Mouse (Mus musculus): ENCODE measurements around the gene Slc1a6. TPM values are rescaled to one million over a fixed set of nuclear protein-coding genes. Genes with fewer than 3 reads are reported as not detected.
"Not testable (repeated sequence)": the region's sequence is repeated elsewhere in the genome, so short reads cannot be mapped to it uniquely, and the experiment has no call there.

The Slc1a6 gene
- not detected in 2 replicates for total RNA-seq (2017)

DNA sequence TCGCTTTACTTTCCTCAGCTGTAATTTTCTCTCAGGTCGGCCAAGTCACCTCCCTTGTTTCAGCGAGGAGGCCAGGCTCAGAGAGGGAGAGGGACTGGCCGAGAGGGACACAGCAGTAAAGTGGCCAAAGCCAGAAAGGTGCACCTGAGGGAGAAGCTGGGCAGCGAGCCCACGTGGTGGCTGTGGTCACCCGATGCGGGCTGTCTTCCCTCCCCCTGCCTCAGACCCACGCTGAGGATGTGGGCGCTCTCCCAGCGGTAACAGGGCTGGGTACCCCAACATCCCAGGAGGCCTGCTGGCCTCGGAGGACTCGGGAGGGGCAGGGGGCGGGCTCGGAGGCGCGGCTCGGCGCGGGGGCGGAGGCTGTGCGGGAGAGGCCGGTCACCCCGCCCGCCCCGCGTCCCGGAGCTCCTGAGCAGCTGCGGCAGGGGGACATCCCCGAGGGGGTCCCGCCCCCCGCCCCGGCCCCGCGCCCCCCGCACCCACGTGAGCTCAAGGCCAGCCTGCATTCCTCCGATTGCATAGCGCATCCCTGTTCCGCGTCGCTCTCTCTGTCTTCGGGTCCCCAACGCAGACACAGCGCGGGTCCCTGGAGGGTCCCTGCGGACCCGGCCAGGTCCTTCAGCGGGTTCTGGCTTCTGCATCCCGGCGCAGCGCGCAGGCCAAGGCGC is at the start of gene Slc1a6:
Gene Slc1a6, plus strand, starts transcription at position 516 of the 671 bp plus-strand sequence.
- peak; percentile 79 to 82 for ATAC-seq (replicated peaks in 1 of 2; ENCODE audit: insufficient read depth in 1 of 2, low FRiP score in 2 of 2, low TSS enrichment in 1 of 2, low read depth in 1 of 2, poor library complexity in 2 of 2, severe bottlenecking in 2 of 2)

DNA sequence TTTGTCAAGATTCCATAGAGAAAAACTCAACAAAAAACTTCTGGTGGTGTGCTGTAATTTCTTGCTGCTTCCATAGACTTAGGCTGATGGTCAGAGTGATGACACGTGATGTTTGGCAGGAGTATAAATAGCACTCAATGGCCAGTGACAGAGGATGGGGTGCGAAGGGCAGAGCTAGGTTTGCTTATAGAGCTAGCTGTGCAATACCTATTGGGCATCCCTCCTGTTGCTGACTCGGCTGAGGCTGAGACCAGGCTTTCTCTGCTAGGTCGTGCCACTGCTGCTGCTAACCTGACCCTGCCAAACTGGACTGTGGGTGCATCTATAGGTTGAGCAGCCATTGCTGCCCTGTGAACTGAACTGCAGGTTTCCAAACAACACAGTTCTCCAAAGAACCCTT is 40.5 kb upstream of the Slc1a6 start:
- no peak for ATAC-seq (replicated peaks in 1 of 2; ENCODE audit: insufficient read depth in 1 of 2, low FRiP score in 2 of 2, low TSS enrichment in 1 of 2, low read depth in 1 of 2, poor library complexity in 2 of 2, severe bottlenecking in 2 of 2)

DNA sequence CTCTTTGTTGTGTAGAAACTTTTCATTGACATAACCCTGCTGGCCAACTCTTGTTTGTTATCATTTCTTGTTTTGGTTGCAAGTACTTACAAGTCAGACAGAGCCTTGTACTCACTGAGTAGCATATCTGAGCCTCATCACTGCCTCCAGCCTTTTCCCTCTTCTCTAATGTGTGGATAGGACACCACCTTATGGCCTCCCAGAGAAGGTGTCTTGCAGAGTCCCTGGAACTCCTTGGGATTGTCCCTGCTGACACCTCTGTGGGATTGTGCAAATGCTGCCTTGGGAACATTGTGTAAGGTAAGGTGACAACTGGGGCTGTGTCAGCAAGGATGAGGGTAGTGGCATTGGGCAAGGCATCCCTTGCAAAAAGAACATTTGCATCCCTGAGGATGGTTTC is 36.6 kb upstream of the Slc1a6 start:
- ATAC-seq (replicated peaks in 1 of 2; ENCODE audit: insufficient read depth in 1 of 2, low FRiP score in 2 of 2, low TSS enrichment in 1 of 2, low read depth in 1 of 2, poor library complexity in 2 of 2, severe bottlenecking in 2 of 2), result no peak

- ATAC-seq (replicated peaks in 1 of 2; ENCODE audit: insufficient read depth in 1 of 2, low FRiP score in 2 of 2, low TSS enrichment in 1 of 2, low read depth in 1 of 2, poor library complexity in 2 of 2, severe bottlenecking in 2 of 2), result no peak
These were observed 34.7 kb upstream of the Slc1a6 start for GRCm38 (mm10) chr10:78745453-78746232.

DNA sequence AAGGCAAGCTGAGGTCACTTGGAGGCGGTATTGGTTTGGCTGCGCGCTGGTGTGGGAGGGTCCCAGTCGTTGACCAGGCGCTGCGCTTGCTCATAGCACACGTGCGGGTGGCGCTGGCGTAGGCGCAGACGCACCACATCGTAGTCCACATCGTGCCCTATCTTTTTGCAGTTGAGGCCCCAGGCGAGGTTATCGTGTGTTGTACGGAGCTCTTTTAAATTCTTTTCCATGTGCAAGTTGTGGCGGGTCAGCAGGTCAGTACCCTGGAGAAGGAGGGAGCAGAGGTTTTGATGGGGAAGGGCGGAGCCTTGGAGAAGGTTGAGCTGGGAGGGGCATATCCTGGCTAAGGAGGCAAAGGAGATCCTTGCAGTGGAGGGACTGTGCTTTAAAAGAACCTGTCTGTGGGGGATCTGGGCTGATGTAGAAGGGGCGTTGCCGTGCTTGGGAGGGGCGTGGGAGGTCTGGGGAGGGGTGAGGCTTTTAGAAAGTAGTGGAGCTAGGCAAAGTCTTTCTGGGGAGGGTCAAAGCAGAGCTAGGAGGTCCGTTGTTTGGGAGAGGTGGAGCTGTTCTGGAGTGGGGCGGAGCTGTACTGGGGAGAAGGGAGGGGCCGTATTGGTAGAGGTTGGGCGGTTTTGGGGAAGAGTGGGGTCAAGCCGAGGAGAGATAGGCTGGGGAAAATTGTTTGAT is 33.1 kb upstream of the Slc1a6 start:
- peak in 1 of 2 experiments; percentile 35; a peak in 1 of 4 replicates for ATAC-seq (replicated peaks in 1 of 2; ENCODE audit: insufficient read depth in 1 of 2, low FRiP score in 2 of 2, low TSS enrichment in 1 of 2, low read depth in 1 of 2, poor library complexity in 2 of 2, severe bottlenecking in 2 of 2)

DNA sequence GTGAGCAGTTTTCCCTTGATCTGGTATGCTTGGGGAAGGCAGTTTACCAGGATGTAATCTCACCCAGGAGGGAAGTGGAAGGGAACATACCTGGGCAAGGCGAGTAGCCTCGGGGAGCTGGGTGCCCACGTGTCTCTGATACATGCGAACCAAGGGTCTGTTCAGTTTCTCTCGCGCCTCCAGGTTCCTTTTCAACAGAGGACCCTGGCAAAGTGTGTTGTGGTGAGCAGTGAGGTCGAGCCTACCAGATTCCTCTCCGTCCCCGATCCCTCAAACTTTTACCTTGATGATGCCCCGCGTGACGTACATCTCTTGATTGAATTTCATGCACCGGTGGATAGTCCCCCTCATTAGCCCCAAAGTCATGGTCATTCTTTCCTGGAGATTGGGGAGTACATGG is 32.1 kb upstream of the Slc1a6 start:
- ATAC-seq (replicated peaks in 1 of 2; ENCODE audit: insufficient read depth in 1 of 2, low FRiP score in 2 of 2, low TSS enrichment in 1 of 2, low read depth in 1 of 2, poor library complexity in 2 of 2, severe bottlenecking in 2 of 2), result no peak

- no peak for ATAC-seq (replicated peaks in 1 of 2; ENCODE audit: insufficient read depth in 1 of 2, low FRiP score in 2 of 2, low TSS enrichment in 1 of 2, low read depth in 1 of 2, poor library complexity in 2 of 2, severe bottlenecking in 2 of 2)
These were observed 31.4 kb upstream of the Slc1a6 start for GRCm38 (mm10) chr10:78748946-78749345.

DNA sequence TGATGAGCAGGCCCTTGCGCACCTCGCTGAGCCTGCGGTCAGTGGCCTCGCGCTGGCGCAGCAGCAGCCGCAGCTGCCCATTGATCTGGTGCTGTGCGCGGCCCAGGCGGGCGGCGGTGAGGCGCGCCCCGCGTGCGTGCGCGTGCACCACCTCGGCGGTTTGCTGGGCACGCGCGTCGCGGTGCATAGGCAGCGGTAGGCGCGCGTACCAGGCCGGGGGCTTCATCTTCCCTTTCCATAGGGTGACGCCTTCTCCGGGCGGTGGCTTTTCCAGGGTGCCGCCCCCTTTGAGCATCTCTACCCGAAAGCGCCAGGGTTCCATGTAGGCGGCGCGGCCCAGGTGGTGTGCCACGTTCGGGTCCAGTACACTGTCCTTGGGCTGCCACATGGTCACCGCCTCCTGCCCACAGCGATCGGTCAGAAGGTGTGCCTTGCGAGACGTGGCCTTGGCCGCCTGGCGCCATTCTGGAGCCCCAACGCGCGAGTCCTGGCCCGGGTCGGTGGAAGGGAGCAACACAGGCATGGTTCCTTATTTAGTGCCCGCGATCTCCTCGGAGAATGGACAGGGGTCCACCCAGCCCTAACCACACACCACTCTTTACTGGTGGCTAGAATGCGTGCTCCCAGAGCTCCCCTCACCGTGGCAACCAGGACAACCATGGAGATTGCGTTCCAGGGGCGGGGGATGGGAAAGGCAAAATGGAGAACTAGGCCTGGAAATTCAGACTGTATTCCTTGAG is 27.7 kb upstream of the Slc1a6 start, which contains the start of gene Ccdc105:
Gene Ccdc105, minus strand, starts transcription at position 614 of the 740 bp plus-strand sequence.
- ATAC-seq (replicated peaks in 1 of 2; ENCODE audit: insufficient read depth in 1 of 2, low FRiP score in 2 of 2, low TSS enrichment in 1 of 2, low read depth in 1 of 2, poor library complexity in 2 of 2, severe bottlenecking in 2 of 2), result peak; percentile 42 to 54; a peak in 3 of 4 replicates

DNA sequence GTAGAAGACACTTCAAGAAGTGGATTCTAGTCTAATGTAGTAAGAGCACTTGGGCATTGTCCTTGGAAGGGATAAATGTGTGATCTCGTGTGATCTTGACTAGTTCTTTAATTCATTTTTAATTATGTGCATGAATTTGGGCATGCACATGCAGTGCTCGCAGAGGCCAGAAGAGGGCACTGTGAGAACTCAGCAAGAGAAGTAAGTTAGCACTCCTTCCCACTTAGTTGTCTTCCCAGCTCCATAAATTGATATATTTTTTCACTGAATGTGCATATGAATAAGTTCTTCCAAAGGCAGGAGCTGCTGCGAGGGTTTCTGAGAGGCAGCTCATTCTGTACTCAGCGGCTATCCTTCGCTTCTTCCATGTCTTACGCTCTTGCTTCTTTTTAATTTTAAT is 24.3 kb upstream of the Slc1a6 start:
- no peak; a peak in 1 of 4 replicates for ATAC-seq (replicated peaks in 1 of 2; ENCODE audit: insufficient read depth in 1 of 2, low FRiP score in 2 of 2, low TSS enrichment in 1 of 2, low read depth in 1 of 2, poor library complexity in 2 of 2, severe bottlenecking in 2 of 2)

- ATAC-seq (replicated peaks in 1 of 2; ENCODE audit: insufficient read depth in 1 of 2, low FRiP score in 2 of 2, low TSS enrichment in 1 of 2, low read depth in 1 of 2, poor library complexity in 2 of 2, severe bottlenecking in 2 of 2), result no peak
These were observed 14.7 kb upstream of the Slc1a6 start for GRCm38 (mm10) chr10:78765570-78765969.

- no peak for ATAC-seq (replicated peaks in 1 of 2; ENCODE audit: insufficient read depth in 1 of 2, low FRiP score in 2 of 2, low TSS enrichment in 1 of 2, low read depth in 1 of 2, poor library complexity in 2 of 2, severe bottlenecking in 2 of 2)
These were observed 4.5 kb upstream of the Slc1a6 start for GRCm38 (mm10) chr10:78775830-78776229.

GRCm38 (mm10) chr10:78779527-78779926 is 769 bp upstream of the Slc1a6 start:
- ATAC-seq (replicated peaks in 1 of 2; ENCODE audit: insufficient read depth in 1 of 2, low FRiP score in 2 of 2, low TSS enrichment in 1 of 2, low read depth in 1 of 2, poor library complexity in 2 of 2, severe bottlenecking in 2 of 2), result 0 out of 4 replicates have a peak, but pooled peaks of 1 of the 2 experiments have one; percentile 3

DNA sequence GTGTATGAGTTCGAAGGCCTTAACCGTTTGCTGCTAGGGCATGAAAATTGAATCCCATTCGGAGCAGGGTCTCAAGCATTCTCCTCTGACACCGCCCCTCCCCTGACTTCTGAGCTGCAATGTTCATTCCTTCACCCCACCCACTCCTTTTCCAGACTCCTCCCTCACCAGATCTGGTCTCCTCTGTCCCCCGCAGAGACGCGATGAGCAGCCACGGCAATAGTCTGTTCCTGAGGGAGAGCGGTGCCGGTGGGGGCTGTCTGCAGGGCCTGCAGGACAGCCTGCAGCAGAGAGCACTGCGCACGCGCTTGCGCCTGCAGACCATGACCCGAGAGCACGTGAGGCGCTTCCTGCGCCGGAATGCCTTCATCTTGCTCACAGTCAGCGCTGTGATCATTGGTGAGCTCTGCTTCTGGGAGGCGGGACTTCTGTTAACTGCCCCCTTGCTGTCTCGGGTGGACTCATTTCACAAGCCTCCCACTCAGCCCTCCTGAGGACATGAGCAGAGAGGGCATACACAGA is 7.3 kb downstream of the Slc1a6 start:
- ATAC-seq (replicated peaks in 1 of 2; ENCODE audit: insufficient read depth in 1 of 2, low FRiP score in 2 of 2, low TSS enrichment in 1 of 2, low read depth in 1 of 2, poor library complexity in 2 of 2, severe bottlenecking in 2 of 2), result peak; percentile 50 to 62

DNA sequence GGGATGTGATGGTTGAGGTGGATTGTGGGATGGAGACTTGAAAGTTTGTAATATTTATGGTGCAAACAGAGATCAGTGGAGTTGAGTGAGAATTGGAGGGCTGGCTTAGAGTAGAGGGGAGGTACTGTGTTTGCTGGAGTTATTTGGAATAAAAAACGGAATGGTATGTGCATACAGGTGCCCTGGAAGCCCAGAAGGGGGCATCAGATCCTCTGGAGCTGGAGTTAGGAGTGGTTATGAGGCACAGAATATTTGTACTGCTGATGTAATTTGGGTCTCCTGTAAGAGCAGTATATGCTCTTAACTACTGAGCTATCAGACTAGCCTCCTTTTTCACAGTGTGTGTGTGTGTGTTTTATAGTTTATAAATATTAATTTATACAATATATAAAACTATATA is 10.3 kb downstream of the Slc1a6 start:
- ATAC-seq (replicated peaks in 1 of 2; ENCODE audit: insufficient read depth in 1 of 2, low FRiP score in 2 of 2, low TSS enrichment in 1 of 2, low read depth in 1 of 2, poor library complexity in 2 of 2, severe bottlenecking in 2 of 2), result no peak

- ATAC-seq (replicated peaks in 1 of 2; ENCODE audit: insufficient read depth in 1 of 2, low FRiP score in 2 of 2, low TSS enrichment in 1 of 2, low read depth in 1 of 2, poor library complexity in 2 of 2, severe bottlenecking in 2 of 2), result no peak
These were observed 21.2 kb downstream of the Slc1a6 start for GRCm38 (mm10) chr10:78801449-78801848.

GRCm38 (mm10) chr10:78812358-78813060 is 32.2 kb downstream of the Slc1a6 start:
- ATAC-seq (replicated peaks in 1 of 2; ENCODE audit: insufficient read depth in 1 of 2, low FRiP score in 2 of 2, low TSS enrichment in 1 of 2, low read depth in 1 of 2, poor library complexity in 2 of 2, severe bottlenecking in 2 of 2), result no peak

- ATAC-seq (replicated peaks in 1 of 2; ENCODE audit: insufficient read depth in 1 of 2, low FRiP score in 2 of 2, low TSS enrichment in 1 of 2, low read depth in 1 of 2, poor library complexity in 2 of 2, severe bottlenecking in 2 of 2), result not testable (repeated sequence)
These were observed 60.2 kb downstream of the Slc1a6 start for GRCm38 (mm10) chr10:78840456-78840855.
